In the genomic region with DNA sequence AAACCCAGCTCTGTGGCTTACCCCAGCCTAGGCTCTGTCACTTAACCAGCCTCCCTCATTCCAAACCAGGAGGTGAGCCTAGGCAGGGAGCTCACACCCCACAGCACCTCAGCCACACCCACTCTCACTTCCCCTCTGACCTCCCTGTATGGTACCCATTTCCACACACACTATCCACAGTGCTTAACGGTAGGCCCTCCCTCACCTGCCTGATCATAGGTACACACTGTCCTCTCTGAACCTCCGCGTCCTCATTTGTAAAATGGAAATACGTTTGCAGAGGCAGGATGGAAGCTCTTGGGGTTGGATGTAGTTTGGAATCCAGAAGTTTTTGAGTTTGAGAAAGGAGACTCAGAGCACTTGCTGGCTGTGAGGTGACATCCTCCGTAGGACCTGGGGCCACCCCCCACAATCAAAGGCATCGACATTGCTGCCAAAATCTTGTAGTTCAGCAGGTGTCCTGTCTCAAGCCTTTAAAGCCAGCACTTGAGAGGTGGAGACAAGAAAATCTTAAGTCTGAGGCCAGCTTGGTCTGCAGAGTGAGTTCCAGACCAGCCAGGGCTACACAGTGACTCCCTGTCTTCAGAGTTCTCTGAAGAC, we compare ENCODE assay signal across 11 mouse cellular contexts. TPM values are rescaled to one million over a fixed set of nuclear protein-coding genes. Genes with fewer than 3 reads are reported as not detected.
DNase-seq lines count a peak whose midpoint lies in the region; ATAC-seq lines count a peak whose summit lies in the region.
"Had no signal": no experiment of that assay in that cellular context is flagged by ENCODE, and none has a peak within 500 bp of the region (broad histone marks: within the 10 kb centered on the region; RNA-seq: fewer than 3 reads in every experiment).

No protein-coding gene starts in this region.

- H3K9ac ChIP-seq in limb, embryonic 11.5 days (ENCODE audit: low read length): no peak overlapping the region

- H3K27me3 ChIP-seq in heart, embryonic 10.5 days (ENCODE audit: insufficient read depth, poor library complexity, severe bottlenecking): no peaks in the 10 kb centered on the region
- no peaks in the 10 kb centered on the region for H3K27me3 ChIP-seq in limb, embryonic 11.5 days (ENCODE audit: control insufficient read depth, insufficient read depth, low read length)

- H3K27ac ChIP-seq in heart, embryonic 10.5 days: peak overlapping the region; percentile 89
- H3K27ac ChIP-seq in limb, embryonic 11.5 days (replicated peaks; ENCODE audit: low read depth, low read length): peak overlapping the region; percentile 93

- peak; percentile 27; the same call in 1 of the 2 replicates for ATAC-seq in limb, embryonic 11.5 days (ENCODE audit: insufficient number of reproducible peaks, low FRiP score, low TSS enrichment, low read depth)
- ATAC-seq: CD4-positive, CD25-positive, alpha-beta regulatory T cell, adult 4 months had no signal

- DNase-seq in heart, embryonic 10.5 days (ENCODE audit: low spot score): no peak
- DNase-seq in heart, postnatal 4 days: no peak
- peak; percentile 38 to 49 for DNase-seq in spleen, adult 18-20 months
- no peak for DNase-seq in spleen, adult 12 weeks (ENCODE audit: low spot score)
- no peak for DNase-seq in limb, embryonic 11.5 days (ENCODE audit: low spot score)
- DNase-seq in layer of hippocampus, adult 9-10 months (ENCODE audit: low spot score): no peak
- no peak for DNase-seq in adrenal gland, adult 18-20 months (ENCODE audit: low spot score in 2 of 2)
- DNase-seq in adrenal gland, postnatal 25 days: no peak
- DNase-seq: adrenal gland, adult 8-10 months; lung, adult 18-20 months had no signal

- no peak overlapping the region for H3K4me3 ChIP-seq in heart, embryonic 10.5 days
- H3K4me3 ChIP-seq in limb, embryonic 11.5 days (ENCODE audit: low read depth, low read length): no peak overlapping the region

- H3K4me2 ChIP-seq in limb, embryonic 11.5 days (ENCODE audit: low read depth, severe bottlenecking): no peak overlapping the region

- peaks cover 23% of the 10 kb centered on the region; the same call in 1 of the 2 replicates for H3K36me3 ChIP-seq in heart, embryonic 10.5 days
- no peaks in the 10 kb centered on the region; the same call in 1 of the 2 replicates for H3K36me3 ChIP-seq in limb, embryonic 11.5 days (ENCODE audit: control insufficient read depth, insufficient read depth, low read length)

- no peaks in the 10 kb centered on the region for H3K9me3 ChIP-seq in heart, embryonic 10.5 days
- H3K9me3 ChIP-seq in limb, embryonic 11.5 days (ENCODE audit: control insufficient read depth, low read length): no peaks in the 10 kb centered on the region

- peaks cover 86% of the 10 kb centered on the region for H3K4me1 ChIP-seq in heart, embryonic 10.5 days
- H3K4me1 ChIP-seq in limb, embryonic 11.5 days (ENCODE audit: control insufficient read depth, insufficient read depth, low read length): peaks cover 41% of the 10 kb centered on the region

- 45% methylated on average over 6 of the region's 6 CpGs for WGBS in heart, embryonic 10.5 days
- 59% methylated on average over 6 of the region's 6 CpGs for WGBS in limb, embryonic 11.5 days

RNA-seq across cellular contexts. Expression of gene Hspg2, which starts 27.0 kb away (rescaled TPM):
- 52.0 and 58.9 TPM in 2 replicates for polyA plus RNA-seq in heart, embryonic 10.5 days (2016; fragmentation: Nextera tagmentation; extraction: Ambion mirVana)
- total RNA-seq in heart, postnatal 4 days (2021): 100 to 1,000 TPM; 467 to 506 TPM
- polyA plus RNA-seq in limb, embryonic 11.5 days (2014; fragmentation: Nextera tagmentation; extraction: Ambion mirVana): 20.6 and 22.4 TPM in 2 replicates
- 100 to 1,000 TPM in 1 of 2 experiments, 10 to 100 TPM in 1; 79.7 to 122 TPM for total RNA-seq in adrenal gland, adult 18-20 months (2021)
- 177 and 197 TPM in 2 replicates for total RNA-seq in adrenal gland, postnatal 25 days (2021)
- polyA plus RNA-seq: CD4-positive, CD25-positive, alpha-beta regulatory T cell, adult 4 months had no signal

RNA-seq across cellular contexts. Expression of gene 1700013G24Rik, which starts 42.5 kb away (rescaled TPM):
- not detected in 2 replicates for polyA plus RNA-seq in heart, embryonic 10.5 days (2016; fragmentation: Nextera tagmentation; extraction: Ambion mirVana)
- total RNA-seq in heart, postnatal 4 days (2021): not detected
- polyA plus RNA-seq in limb, embryonic 11.5 days (2014; fragmentation: Nextera tagmentation; extraction: Ambion mirVana): not detected in 2 replicates
- not detected for total RNA-seq in adrenal gland, adult 18-20 months (2021)
- total RNA-seq in adrenal gland, postnatal 25 days (2021): not detected in 2 replicates
- total RNA-seq: adrenal gland, adult 8-10 months had no signal
- polyA plus RNA-seq: CD4-positive, CD25-positive, alpha-beta regulatory T cell, adult 4 months had no signal

Comparison
In these comparisons a context has a peak if more than half of its experiments do, and no peak if none do; other contexts are left out.
1. DNase-seq: peak in spleen, adult 18-20 months (2 of 2); none in heart, embryonic 10.5 days (single experiment), heart, postnatal 4 days (single experiment), spleen, adult 12 weeks (single experiment), limb, embryonic 11.5 days (single experiment), layer of hippocampus, adult 9-10 months (single experiment), adrenal gland, adult 18-20 months (0 of 2) and adrenal gland, postnatal 25 days (single experiment).